Mouse (Mus musculus) heart, postnatal 0 days (tissue): Measurements from ENCODE around the gene Pkp1. TPM values are rescaled to one million over a fixed set of nuclear protein-coding genes. Genes with fewer than 3 reads are reported as not detected.

Experiments used
- ATAC-seq: fragments of 200-750 bp; cut with Nextera tagmentation; 2 replicates; pipeline ENCODE4 v1.8.0; 2017; ENCODE audit warnings: low read depth, moderate number of reproducible peaks, moderate library complexity; ENCODE audit not compliant: insufficient read depth
- DNase-seq: peaks from one replicate; pipeline ENCODE4 v3.0.0-alpha.2; 2016; ENCODE audit warnings: low spot score
- H3K27ac ChIP-seq: fragments of 300-500 bp; sonication (generic); 2 replicates; pipeline ENCODE4 v1.5.1; 2014; ENCODE audit warnings: low read depth, mild to moderate bottlenecking
- H3K27me3 ChIP-seq: fragments of 300-500 bp; sonication (generic); 2 replicates; pipeline ENCODE4 v1.6.1; 2014; ENCODE audit warnings: low read length, mixed read lengths; ENCODE audit not compliant: control insufficient read depth, insufficient read depth
- H3K36me3 ChIP-seq: fragments of 300-500 bp; sonication (generic); replicated peaks from 2 replicates; pipeline ENCODE4 v1.6.1; 2014; ENCODE audit warnings: low read length, mixed read lengths; ENCODE audit not compliant: control insufficient read depth, insufficient read depth
- H3K4me1 ChIP-seq: fragments of 300-500 bp; sonication (generic); 2 replicates; pipeline ENCODE4 v1.6.1; 2014; ENCODE audit warnings: antibody characterized with exemption; ENCODE audit not compliant: control insufficient read depth, insufficient read depth
- H3K4me2 ChIP-seq: fragments of 300-500 bp; sonication (generic); 2 replicates; pipeline ENCODE4 v1.6.1; 2014; ENCODE audit warnings: low read depth, mild to moderate bottlenecking, low read length, moderate library complexity
- H3K4me3 ChIP-seq: fragments of 300-500 bp; sonication (generic); 2 replicates; pipeline ENCODE4 v1.5.1; 2014; ENCODE audit warnings: low read depth, low read length
- H3K9ac ChIP-seq: fragments of 300-500 bp; sonication (generic); replicated peaks from 2 replicates; pipeline ENCODE4 v1.6.1; 2014; ENCODE audit warnings: low read depth, low read length, mixed read lengths
- H3K9me3 ChIP-seq: fragments of 300-500 bp; sonication (generic); replicated peaks from 2 replicates; pipeline ENCODE4 v1.6.1; 2016; ENCODE audit warnings: low read length; ENCODE audit not compliant: control insufficient read depth
- CTCF ChIP-seq: IDR thresholded peaks from 2 replicates; pipeline ENCODE4 v1.5.1; 2016; ENCODE audit warnings: antibody characterized with exemption, control low read depth, low read depth
- EP300 ChIP-seq: IDR thresholded peaks from 2 replicates; pipeline ENCODE4 v1.6.1; 2016; ENCODE audit warnings: antibody characterized with exemption, low read depth
- WGBS: fragments of 180-500 bp; shearing (Covaris S2); extraction: QIAGEN DNeasy Blood & Tissue Kit; methylation state at CpG from one replicate; pipeline ENCODE4 v1.1.7; 2014; 5-methylcytosine and 5-hydroxymethylcytosine counted together
- polyA plus RNA-seq: library from polyadenylated mRNA; unstranded; fragments of >200 nt; fragmentation: Nextera tagmentation; extraction: Ambion mirVana; gene quantifications from 2 replicates; pipeline ENCODE4 v1.2.1, GENCODE M21; 2015
- total RNA-seq: library from RNA; depleted of rRNA; stranded (reverse); fragments of >200 nt; gene quantifications from 2 replicates; pipeline ENCODE4 v1.2.3, GENCODE M21; 2014; ENCODE audit warnings: low replicate concordance

Pkp1 gene
- total and polyA plus RNA-seq, 2 experiments from 2014 or later: 0.05 TPM; not detected in 1

- no peak overlapping the region for H3K27ac ChIP-seq
- H3K9ac ChIP-seq: no peak overlapping the region
- DNase-seq (no peak), ATAC-seq (no peak)
- H3K4me3 ChIP-seq: no peak overlapping the region
- no peaks in the 10 kb centered on the region for H3K36me3 ChIP-seq
- no peaks in the 10 kb centered on the region for H3K9me3 ChIP-seq
- no peak overlapping the region for H3K4me2 ChIP-seq
- H3K27me3 ChIP-seq: peaks cover 45% of the 10 kb centered on the region
- no peak for TF ChIP-seq CTCF
- TF ChIP-seq EP300: no peak
- WGBS: 55% methylated on average over 5 of the region's 5 CpGs
- H3K4me1 ChIP-seq: no peaks in the 10 kb centered on the region
These were observed 5.5 kb upstream of the Pkp1 start for GRCm38 (mm10) chr1:135924377-135924994.

- H3K9ac ChIP-seq: no peak overlapping the region
- no peaks in the 10 kb centered on the region for H3K36me3 ChIP-seq
- no peak for DNase-seq
- no peak overlapping the region for H3K27ac ChIP-seq
- H3K9me3 ChIP-seq: no peaks in the 10 kb centered on the region
- H3K4me3 ChIP-seq: no peak overlapping the region
- no peak for TF ChIP-seq CTCF
- TF ChIP-seq EP300: no peak
- peaks cover 58% of the 10 kb centered on the region for H3K27me3 ChIP-seq
- H3K4me2 ChIP-seq: no peak overlapping the region
- 54% methylated on average over 7 of the region's 7 CpGs for WGBS
- H3K4me1 ChIP-seq: no peaks in the 10 kb centered on the region
- ATAC-seq: no peak
These were observed 4.2 kb upstream of the Pkp1 start for GRCm38 (mm10) chr1:135923229-135923628.

GRCm38 (mm10) chr1:135917206-135917605, 1.8 kb downstream of the Pkp1 start:
- 23% methylated on average over 5 of the region's 5 CpGs for WGBS

GRCm38 (mm10) chr1:135916486-135917058, 2.4 kb downstream of the Pkp1 start:
- DNase-seq: no peak
- TF ChIP-seq CTCF: no peak
- TF ChIP-seq EP300: no peak
- ATAC-seq: no peak

More at GRCm38 (mm10) chr1:135917206-135917605, 1.8 kb downstream of the Pkp1 start:
- no peak overlapping the region for H3K9ac ChIP-seq
- H3K4me3 ChIP-seq: no peak overlapping the region
- H3K9me3 ChIP-seq: no peaks in the 10 kb centered on the region
- H3K4me1 ChIP-seq: no peaks in the 10 kb centered on the region
- H3K27me3 ChIP-seq: peaks cover 80% of the 10 kb centered on the region
- H3K36me3 ChIP-seq: no peaks in the 10 kb centered on the region
- no peak for ATAC-seq
- H3K27ac ChIP-seq: no peak overlapping the region
- H3K4me2 ChIP-seq: no peak overlapping the region
- no peak for DNase-seq
- TF ChIP-seq EP300 (no peak), CTCF (no peak)

GRCm38 (mm10) chr1:135913657-135914056, 5.3 kb downstream of the Pkp1 start:
- H3K4me3 ChIP-seq: no peak overlapping the region
- H3K36me3 ChIP-seq: no peaks in the 10 kb centered on the region
- no peak overlapping the region for H3K4me2 ChIP-seq
- H3K4me1 ChIP-seq: no peaks in the 10 kb centered on the region
- no peak overlapping the region for H3K27ac ChIP-seq
- WGBS: 73% methylated on average over 4 of the region's 4 CpGs
- H3K9ac ChIP-seq: no peak overlapping the region
- H3K27me3 ChIP-seq: peaks cover 61% of the 10 kb centered on the region
- DNase-seq (no peak), ATAC-seq (no peak)
- H3K9me3 ChIP-seq: no peaks in the 10 kb centered on the region
- TF ChIP-seq CTCF (no peak), EP300 (no peak)

More at GRCm38 (mm10) chr1:135916486-135917058, 2.4 kb downstream of the Pkp1 start:
- WGBS: 24% methylated on average over 5 of the region's 5 CpGs
- H3K4me3 ChIP-seq: no peak overlapping the region
- no peak overlapping the region for H3K27ac ChIP-seq
- no peaks in the 10 kb centered on the region for H3K36me3 ChIP-seq
- H3K4me1 ChIP-seq: no peaks in the 10 kb centered on the region
- H3K9me3 ChIP-seq: no peaks in the 10 kb centered on the region
- peaks cover 79% of the 10 kb centered on the region for H3K27me3 ChIP-seq
- no peak overlapping the region for H3K9ac ChIP-seq
- no peak overlapping the region for H3K4me2 ChIP-seq
